Mouse (Mus musculus): ENCODE results near the gene Gm8127. TPM values are rescaled to one million over a fixed set of nuclear protein-coding genes. Genes with fewer than 3 reads are reported as not detected.

Gm8127 gene
- not detected for polyA plus RNA-seq (2015; fragmentation: Illumina TruSeq; extraction: RNeasy Lipid Tissue Mini Kit (QIAGEN cat#74804); ENCODE audit: insufficient read depth, low replicate concordance)

DNA sequence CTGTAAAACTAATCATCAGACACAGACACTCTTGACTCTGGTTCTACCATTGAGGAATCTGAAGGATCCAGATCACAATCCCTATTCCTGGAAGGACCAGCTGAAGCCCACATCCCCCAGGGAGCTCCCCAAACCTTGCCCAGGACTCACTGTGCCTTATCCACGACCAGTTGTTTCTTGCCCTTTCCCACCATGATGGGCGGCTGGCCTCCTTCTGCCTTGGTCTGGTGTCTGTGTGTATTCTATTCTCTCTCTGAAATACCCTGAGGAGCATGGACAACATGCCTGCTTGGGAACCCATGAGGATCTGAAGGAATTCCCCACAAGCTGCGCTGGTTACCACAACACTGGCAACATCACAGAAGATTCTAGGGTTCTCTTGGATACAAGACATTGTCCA, at the start of gene Gm8127:
Gene Gm8127, minus strand, starts transcription at position 330 of the 400 bp plus-strand sequence.

DNA sequence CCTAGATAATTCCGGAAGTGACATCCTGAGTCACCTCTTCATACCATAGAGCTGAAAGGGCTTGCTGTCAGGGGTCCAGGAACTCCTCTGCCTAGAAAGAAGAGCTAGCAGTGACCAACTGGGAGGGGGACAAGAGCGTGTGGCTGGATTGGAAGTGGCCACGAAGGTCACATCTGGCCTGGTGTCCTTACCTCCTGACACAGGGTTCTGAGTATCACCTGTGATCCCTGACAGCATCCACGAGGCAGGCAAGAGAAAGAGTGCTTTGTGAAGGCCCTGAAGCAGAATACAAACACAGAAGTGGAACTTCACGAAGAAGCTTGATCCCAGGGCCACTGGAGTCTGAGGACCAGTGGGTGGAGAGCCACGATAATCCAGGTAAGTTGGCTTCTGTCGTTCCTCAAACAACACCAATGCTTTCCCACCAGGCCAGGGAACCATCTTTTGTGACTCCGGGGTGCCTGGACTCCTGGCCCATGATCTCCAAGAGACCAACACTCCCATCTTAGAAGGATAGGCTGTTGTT, 18.6 kb downstream of the Gm8127 start, which contains the start of gene Gm9732:
Gene Gm9732, plus strand, starts transcription at position 51 of the 526 bp plus-strand sequence.

GRCm38 (mm10) chr14:43258349-43258748, 35.3 kb downstream of the Gm8127 start, which contains the start of gene Gm8126:
Gene Gm8126, plus strand, starts transcription at chr14:43258649.

Other genes starting within 250 kb of the Gm8127 start
- not detected for gene Gm8094, start 217.2 kb downstream of the Gm8127 start, polyA plus RNA-seq (2015; fragmentation: Illumina TruSeq; extraction: RNeasy Lipid Tissue Mini Kit (QIAGEN cat#74804); ENCODE audit: insufficient read depth, low replicate concordance)
- gene Gm8104, start 193.2 kb downstream of the Gm8127 start, polyA plus RNA-seq (2015; fragmentation: Illumina TruSeq; extraction: RNeasy Lipid Tissue Mini Kit (QIAGEN cat#74804); ENCODE audit: insufficient read depth, low replicate concordance), result not detected
- gene Gm7233, start 114.0 kb downstream of the Gm8127 start, polyA plus RNA-seq (2015; fragmentation: Illumina TruSeq; extraction: RNeasy Lipid Tissue Mini Kit (QIAGEN cat#74804); ENCODE audit: insufficient read depth, low replicate concordance), result not detected
- gene Gm8122, start 58.5 kb downstream of the Gm8127 start, polyA plus RNA-seq (2015; fragmentation: Illumina TruSeq; extraction: RNeasy Lipid Tissue Mini Kit (QIAGEN cat#74804); ENCODE audit: insufficient read depth, low replicate concordance), result not detected
- gene Gm8126, start 35.2 kb downstream of the Gm8127 start, polyA plus RNA-seq (2015; fragmentation: Illumina TruSeq; extraction: RNeasy Lipid Tissue Mini Kit (QIAGEN cat#74804); ENCODE audit: insufficient read depth, low replicate concordance), result not detected
- gene Gm9732, start 18.8 kb downstream of the Gm8127 start, polyA plus RNA-seq (2015; fragmentation: Illumina TruSeq; extraction: RNeasy Lipid Tissue Mini Kit (QIAGEN cat#74804); ENCODE audit: insufficient read depth, low replicate concordance), result not detected
- not detected for gene 1700001F09Rik, start 54.0 kb upstream of the Gm8127 start, polyA plus RNA-seq (2015; fragmentation: Illumina TruSeq; extraction: RNeasy Lipid Tissue Mini Kit (QIAGEN cat#74804); ENCODE audit: insufficient read depth, low replicate concordance)
- gene Gm8138, start 122.5 kb upstream of the Gm8127 start, polyA plus RNA-seq (2015; fragmentation: Illumina TruSeq; extraction: RNeasy Lipid Tissue Mini Kit (QIAGEN cat#74804); ENCODE audit: insufficient read depth, low replicate concordance), result not detected
- gene Gm5799, start 249.7 kb upstream of the Gm8127 start, polyA plus RNA-seq (2015; fragmentation: Illumina TruSeq; extraction: RNeasy Lipid Tissue Mini Kit (QIAGEN cat#74804); ENCODE audit: insufficient read depth, low replicate concordance), result not detected

Data from spleen, adult 10 weeks (tissue).